Comparison of ENCODE assay signal across 8 mouse cellular contexts in the genomic region with DNA sequence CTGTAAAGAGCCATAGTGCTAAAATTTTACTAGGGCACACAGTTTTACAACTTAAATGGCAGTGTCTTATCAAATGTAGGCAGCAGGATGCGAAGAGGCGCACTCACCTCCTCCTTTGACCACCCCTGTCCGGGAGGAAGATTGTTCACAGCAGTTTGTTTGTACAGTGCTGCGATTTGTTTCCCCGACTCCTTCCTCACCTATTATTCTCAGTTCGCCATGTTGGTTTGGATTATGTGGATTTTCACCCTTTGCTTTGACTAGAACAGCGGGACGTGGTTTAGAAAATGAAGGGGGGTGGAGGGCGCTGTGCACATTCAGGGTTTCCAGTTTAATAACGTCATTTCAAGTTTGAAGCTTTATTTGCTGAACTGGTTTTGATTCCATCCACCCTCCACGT. TPM values are rescaled to one million over a fixed set of nuclear protein-coding genes. Genes with fewer than 3 reads are reported as not detected.
DNase-seq lines count a peak whose midpoint lies in the region; ATAC-seq lines count a peak whose summit lies in the region.

No protein-coding gene starts in this region.

- peak; percentile 41 for DNase-seq in cerebellum, adult 9-10 months
- no peak for DNase-seq in cerebellum, adult 11 months
- peak; percentile 54 for DNase-seq in forebrain, embryonic 14.5 days (ENCODE audit: low spot score)
- DNase-seq in cerebellum, adult 8-10 months = no peak
- no peak for DNase-seq in adrenal gland, postnatal 14 days

- H3K4me2 ChIP-seq in forebrain, embryonic 14.5 days (ENCODE audit: low read length) = peak overlapping the region; percentile 69
- peak overlapping the region; percentile 69 for H3K4me2 ChIP-seq in limb, embryonic 12.5 days
- peak overlapping the region; percentile 73 for H3K4me2 ChIP-seq in neural tube, embryonic 14.5 days (ENCODE audit: low read depth, low read length)

- H3K9me3 ChIP-seq in forebrain, embryonic 14.5 days (replicated peaks; ENCODE audit: control insufficient read depth, low read length) = no peaks in the 10 kb centered on the region
- H3K9me3 ChIP-seq in limb, embryonic 12.5 days = no peaks in the 10 kb centered on the region
- H3K9me3 ChIP-seq in neural tube, embryonic 14.5 days (ENCODE audit: control insufficient read depth, low read length) = no peaks in the 10 kb centered on the region

- ATAC-seq in CD4-positive, CD25-positive, alpha-beta regulatory T cell, adult 4 months = peak; percentile 23
- no peak; the same call in none of the 2 replicates for ATAC-seq in forebrain, embryonic 14.5 days
- ATAC-seq in limb, embryonic 12.5 days (ENCODE audit: insufficient number of reproducible peaks, insufficient read depth, low FRiP score, low TSS enrichment, low read depth) = no peak
- peak; percentile 29 for ATAC-seq in neural tube, embryonic 14.5 days (ENCODE audit: low read depth)

- no peaks in the 10 kb centered on the region for H3K27me3 ChIP-seq in forebrain, embryonic 14.5 days (replicated peaks; ENCODE audit: control insufficient read depth, insufficient read depth, low read length)
- peaks cover 10% of the 10 kb centered on the region for H3K27me3 ChIP-seq in limb, embryonic 12.5 days
- no peaks in the 10 kb centered on the region for H3K27me3 ChIP-seq in neural tube, embryonic 14.5 days (ENCODE audit: control insufficient read depth, insufficient read depth, low read length)

- H3K9ac ChIP-seq in forebrain, embryonic 14.5 days (ENCODE audit: low read length) = peak overlapping the region; percentile 82
- H3K9ac ChIP-seq in limb, embryonic 12.5 days (replicated peaks) = peak overlapping the region; percentile 62; the same call in 1 of the 2 replicates
- H3K9ac ChIP-seq in neural tube, embryonic 14.5 days (replicated peaks; ENCODE audit: low read depth, low read length) = peak overlapping the region; percentile 59

- H3K4me1 ChIP-seq in forebrain, embryonic 14.5 days (ENCODE audit: control insufficient read depth, insufficient read depth, low read length) = peaks cover 9% of the 10 kb centered on the region
- H3K4me1 ChIP-seq in limb, embryonic 12.5 days (replicated peaks) = peaks cover 6% of the 10 kb centered on the region; the same call in 1 of the 2 replicates
- no peaks in the 10 kb centered on the region; the same call in 1 of the 2 replicates for H3K4me1 ChIP-seq in neural tube, embryonic 14.5 days (ENCODE audit: control insufficient read depth, insufficient read depth, low read length)

- WGBS in forebrain, embryonic 14.5 days = 0% methylated on average over 11 of the region's 11 CpGs
- WGBS in limb, embryonic 12.5 days = under 1% methylated on average over 11 of the region's 11 CpGs
- under 1% methylated on average over 11 of the region's 11 CpGs for WGBS in neural tube, embryonic 14.5 days

- H3K36me3 ChIP-seq in forebrain, embryonic 14.5 days (ENCODE audit: control insufficient read depth, insufficient read depth, low read length) = no peaks in the 10 kb centered on the region
- H3K36me3 ChIP-seq in limb, embryonic 12.5 days = no peaks in the 10 kb centered on the region
- H3K36me3 ChIP-seq in neural tube, embryonic 14.5 days (ENCODE audit: control insufficient read depth, insufficient read depth, low read length) = no peaks in the 10 kb centered on the region

- H3K27ac ChIP-seq in forebrain, embryonic 14.5 days (ENCODE audit: low read depth, low read length) = peak overlapping the region; percentile 90
- peak overlapping the region; percentile 83 for H3K27ac ChIP-seq in limb, embryonic 12.5 days
- peak overlapping the region; percentile 74 for H3K27ac ChIP-seq in neural tube, embryonic 14.5 days (ENCODE audit: low read depth, low read length)

- peak overlapping the region; percentile 52 for H3K4me3 ChIP-seq in forebrain, embryonic 14.5 days (ENCODE audit: low read depth, low read length)
- H3K4me3 ChIP-seq in limb, embryonic 12.5 days (replicated peaks) = peak overlapping the region; percentile 53
- H3K4me3 ChIP-seq in neural tube, embryonic 14.5 days (ENCODE audit: low read depth, low read length) = peak overlapping the region; percentile 51

RNA-seq across cellular contexts. Expression of gene Epha3, which starts 6.4 kb away (rescaled TPM):
- under 1 TPM; 0.47 to 0.89 TPM for polyA plus RNA-seq in CD4-positive, CD25-positive, alpha-beta regulatory T cell, adult 4 months (2017; shearing (Covaris generic))
- 68.7 and 73.0 TPM in 2 replicates for polyA plus RNA-seq in forebrain, embryonic 14.5 days (2014; fragmentation: Nextera tagmentation; extraction: Ambion mirVana)
- 26.2 and 35.3 TPM in 2 replicates for polyA plus RNA-seq in limb, embryonic 12.5 days (2016; fragmentation: Nextera tagmentation; extraction: Ambion mirVana)
- 17.0 and 17.6 TPM in 2 replicates for polyA plus RNA-seq in neural tube, embryonic 14.5 days (2014; fragmentation: Nextera tagmentation; extraction: Ambion mirVana)
- 2.9 TPM in 2 replicates for total RNA-seq in adrenal gland, postnatal 14 days (2021)

Comparison
In these comparisons a context has a peak if more than half of its experiments do, and no peak if none do; other contexts are left out.
1. DNase-seq: peak in cerebellum, adult 9-10 months (single experiment) and forebrain, embryonic 14.5 days (single experiment); none in cerebellum, adult 11 months (single experiment), cerebellum, adult 8-10 months (single experiment) and adrenal gland, postnatal 14 days (single experiment).
2. ATAC-seq: peak in CD4-positive, CD25-positive, alpha-beta regulatory T cell, adult 4 months (single experiment) and neural tube, embryonic 14.5 days (single experiment); none in forebrain, embryonic 14.5 days (single experiment) and limb, embryonic 12.5 days (single experiment).
3. Peak in every context shown above with its lines, with median percentiles within 50 percentile points of each other: H3K27ac ChIP-seq, H3K4me2 ChIP-seq, H3K4me3 ChIP-seq and H3K9ac ChIP-seq.